Mouse (Mus musculus): ENCODE data around the gene Cdc42ep3. TPM values are rescaled to one million over a fixed set of nuclear protein-coding genes. Genes with fewer than 3 reads are reported as not detected.

Cdc42ep3 gene
- polyA plus RNA-seq, 1 experiment = not detected

GRCm38 (mm10) chr17:79317085-79317751 lies 37.7 kb downstream of the Cdc42ep3 start:
- no peak for TF ChIP-seq GATA1 (IDR thresholded peaks at IDR 0.05; ENCODE audit: low read length)

GRCm38 (mm10) chr17:79315415-79316094 lies 39.3 kb downstream of the Cdc42ep3 start:
- no peak for TF ChIP-seq GATA1 (IDR thresholded peaks at IDR 0.05; ENCODE audit: low read length)

- no peak for TF ChIP-seq GATA1 (IDR thresholded peaks at IDR 0.05; ENCODE audit: low read length)
These were observed 44.4 kb downstream of the Cdc42ep3 start for GRCm38 (mm10) chr17:79310465-79310864.

GRCm38 (mm10) chr17:79309506-79309905 lies 45.4 kb downstream of the Cdc42ep3 start:
- TF ChIP-seq GATA1 (IDR thresholded peaks at IDR 0.05; ENCODE audit: low read length) = no peak

GRCm38 (mm10) chr17:79305644-79306043 lies 49.2 kb downstream of the Cdc42ep3 start:
- TF ChIP-seq GATA1 (IDR thresholded peaks at IDR 0.05; ENCODE audit: low read length) = no peak

- no peak for TF ChIP-seq GATA1 (IDR thresholded peaks at IDR 0.05; ENCODE audit: low read length)
These were observed 51.0 kb downstream of the Cdc42ep3 start for GRCm38 (mm10) chr17:79303744-79304497.

- no peak for TF ChIP-seq GATA1 (IDR thresholded peaks at IDR 0.05; ENCODE audit: low read length)
These were observed 51.7 kb downstream of the Cdc42ep3 start for GRCm38 (mm10) chr17:79303238-79303637.

GRCm38 (mm10) chr17:79299925-79300324 lies 55.0 kb downstream of the Cdc42ep3 start:
- TF ChIP-seq GATA1 (IDR thresholded peaks at IDR 0.05; ENCODE audit: low read length) = no peak

GRCm38 (mm10) chr17:79298968-79299367 lies 55.9 kb downstream of the Cdc42ep3 start:
- TF ChIP-seq GATA1 (IDR thresholded peaks at IDR 0.05; ENCODE audit: low read length) = no peak

GRCm38 (mm10) chr17:79295926-79296325 lies 59.0 kb downstream of the Cdc42ep3 start:
- no peak for TF ChIP-seq GATA1 (IDR thresholded peaks at IDR 0.05; ENCODE audit: low read length)

- no peak for TF ChIP-seq GATA1 (IDR thresholded peaks at IDR 0.05; ENCODE audit: low read length)
These were observed 63.2 kb downstream of the Cdc42ep3 start for GRCm38 (mm10) chr17:79291672-79292071.

- no peak for TF ChIP-seq GATA1 (IDR thresholded peaks at IDR 0.05; ENCODE audit: low read length)
These were observed 64.2 kb downstream of the Cdc42ep3 start for GRCm38 (mm10) chr17:79290697-79291096.

GRCm38 (mm10) chr17:79287302-79287701 lies 67.6 kb downstream of the Cdc42ep3 start:
- TF ChIP-seq GATA1 (IDR thresholded peaks at IDR 0.05; ENCODE audit: low read length) = no peak

GRCm38 (mm10) chr17:79285030-79285601 lies 69.8 kb downstream of the Cdc42ep3 start:
- TF ChIP-seq GATA1 (IDR thresholded peaks at IDR 0.05; ENCODE audit: low read length) = no peak
